22 mouse cellular contexts compared by ENCODE assay signal in the genomic region with DNA sequence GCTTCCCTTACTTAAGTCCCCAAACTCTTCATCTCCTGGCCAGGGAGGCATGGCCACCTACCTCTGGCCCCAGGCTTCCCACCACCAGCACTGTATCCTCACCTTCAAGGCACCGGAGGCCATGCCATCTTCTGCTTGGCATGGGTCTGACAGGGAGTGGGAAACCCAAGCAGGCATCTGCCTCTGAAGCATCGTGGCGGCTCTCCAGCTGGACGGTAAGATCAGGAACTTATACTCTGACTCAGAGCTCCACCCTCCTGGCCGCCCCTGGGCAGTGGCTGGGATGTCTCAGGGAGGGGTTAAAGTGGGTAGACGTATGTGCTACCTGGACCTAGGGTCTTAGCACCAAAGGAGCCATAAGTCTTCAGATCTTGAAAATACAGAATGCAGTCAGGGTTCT. TPM values are rescaled to one million over a fixed set of nuclear protein-coding genes. Genes with fewer than 3 reads are reported as not detected.
A peak's percentile ranks its signal among the peaks of the same experiment; 100 is the strongest.
DNase-seq lines count a peak whose midpoint lies in the region.
"Had no signal": no experiment of that assay in that cellular context is flagged by ENCODE, and none has a peak within 500 bp of the region (broad histone marks: within the 10 kb centered on the region; RNA-seq: fewer than 3 reads in every experiment).

No protein-coding gene starts in this region.

- DNase-seq in adrenal gland, postnatal 25 days, result peak; percentile 5
- DNase-seq in adrenal gland, adult (ENCODE audit: inconsistent age in 2 of 2, low spot score in 1 of 2), result no peak
- peak; percentile 57 for DNase-seq in 3T3-L1 (ENCODE audit: low read depth, low spot score)
- peak; percentile 62 to 83 for DNase-seq in gastrocnemius, adult 8-10 months (ENCODE audit: low spot score in 2 of 2)
- DNase-seq in skeletal muscle tissue, adult 2 months (ENCODE audit: low read depth, low spot score), result peak; percentile 81
- no peak for DNase-seq in yolk sac, embryonic 10.5 days (ENCODE audit: low spot score)
- DNase-seq in thymus, adult 18-20 months, result no peak
- DNase-seq: adrenal gland, postnatal 10 days; B cell, adult 2 months; cerebellum, adult 9-11 months; kidney, adult 8-10 months; kidney, postnatal 4 days; left cerebral cortex, postnatal 4 days; liver, embryonic 13.5 days; lung, adult 18-20 months; right cerebral cortex, postnatal 25 days; spleen, adult 18-20 months; thymus, adult 2 months; thymus, postnatal 36 days had no signal

RNA-seq across cellular contexts. Expression of a gene that starts 38.1 kb away (rescaled TPM):
- total RNA-seq in adrenal gland, postnatal 25 days (2021), result 0.33 and 0.36 TPM in 2 replicates
- total RNA-seq in gastrocnemius, adult 8-10 months (2022), result 10 to 100 TPM; 24.1 to 25.4 (median 25.0) TPM
- total RNA-seq: common myeloid progenitor, adult 5-6 weeks; megakaryocyte-erythroid progenitor cell, adult 5-6 weeks; monocyte, adult 5-6 weeks had no signal

RNA-seq across cellular contexts. Expression of a gene that starts 52.6 kb away (rescaled TPM):
- 35.4 and 48.9 TPM in 2 replicates for total RNA-seq in adrenal gland, postnatal 25 days (2021)
- 10 to 100 TPM; 19.2 to 29.3 (median 25.5) TPM for total RNA-seq in gastrocnemius, adult 8-10 months (2022)

Comparison
In these comparisons a context has a peak if more than half of its experiments do, and no peak if none do; other contexts are left out.
1. DNase-seq: peak in adrenal gland, postnatal 25 days (single experiment), 3T3-L1 (single experiment), gastrocnemius, adult 8-10 months (2 of 2) and skeletal muscle tissue, adult 2 months (single experiment); none in adrenal gland, adult (0 of 2), yolk sac, embryonic 10.5 days (single experiment) and thymus, adult 18-20 months (0 of 2).
2. RNA of a gene that starts 38.1 kb away (total RNA-seq): 24.1 to 25.4 TPM in gastrocnemius, adult 8-10 months; 0.33 to 0.36 TPM in adrenal gland, postnatal 25 days; every median in the first group is over 10 times any median in the second.